Comparison of ENCODE assay signal across 26 mouse cellular contexts in genomic region chr13:101117311-101117710, GRCm38 (mm10).
DNase-seq lines count a peak whose midpoint lies in the region; ATAC-seq and TF ChIP-seq lines count a peak whose summit lies in the region.
"Had no signal": no experiment of that assay in that cellular context is flagged by ENCODE, and none has a peak within 500 bp of the region (broad histone marks: within the 10 kb centered on the region; RNA-seq: fewer than 3 reads in every experiment).

No protein-coding gene starts in this region.

- H3K27me3 ChIP-seq in kidney, postnatal 0 days (ENCODE audit: insufficient read depth, low read length) = no peaks in the 10 kb centered on the region
- H3K27me3 ChIP-seq: intestine, embryonic 15.5 days; limb, embryonic 12.5 days; liver, embryonic 12.5 days; midbrain, embryonic 12.5 days; neural tube, embryonic 15.5 days had no signal

- no peak overlapping the region for H3K27ac ChIP-seq in kidney, postnatal 0 days
- H3K27ac ChIP-seq: embryonic facial prominence, embryonic 10.5 days; hindbrain, embryonic 10.5 days; intestine, embryonic 15.5 days; layer of hippocampus, adult 2 months; limb, embryonic 12.5 days; liver, embryonic 12.5 days; midbrain, embryonic 12.5 days; neural tube, embryonic 15.5 days; stomach, postnatal 0 days had no signal

- H3K36me3 ChIP-seq in kidney, postnatal 0 days (ENCODE audit: insufficient read depth, low read length) = no peaks in the 10 kb centered on the region
- H3K36me3 ChIP-seq: embryonic facial prominence, embryonic 10.5 days; hindbrain, embryonic 10.5 days; intestine, embryonic 15.5 days; limb, embryonic 12.5 days; liver, embryonic 12.5 days; midbrain, embryonic 12.5 days; neural tube, embryonic 15.5 days had no signal

- no peak for ATAC-seq in kidney, postnatal 0 days (replicated peaks; ENCODE audit: low FRiP score, low read depth)
- ATAC-seq: forebrain, embryonic 16.5 days; hindbrain, embryonic 16.5 days; intestine, embryonic 15.5 days; liver, embryonic 12.5 days had no signal

- no peak for DNase-seq in kidney, postnatal 0 days (ENCODE audit: low spot score)
- no peak for DNase-seq in kidney, postnatal 10 days
- DNase-seq in thymus, postnatal 4 days = peak; percentile 25
- DNase-seq in thymus, postnatal 36 days = no peak
- peak; percentile 29 for DNase-seq in MN1 (ENCODE audit: low spot score)
- no peak for DNase-seq in liver
- DNase-seq in cerebellum, adult 18-20 months = no peak
- DNase-seq: cerebellum, adult 9-11 months; gastrocnemius, postnatal 14 days; heart, adult 11 months; kidney, adult 8-10 months; kidney, postnatal 25 days; lung, adult 18-20 months; lung, postnatal 14 days had no signal

- H3K9me3 ChIP-seq in kidney, postnatal 0 days (replicated peaks; ENCODE audit: low read length) = no peaks in the 10 kb centered on the region
- H3K9me3 ChIP-seq: embryonic facial prominence, embryonic 10.5 days; hindbrain, embryonic 10.5 days; intestine, embryonic 15.5 days; limb, embryonic 12.5 days; liver, embryonic 12.5 days; midbrain, embryonic 12.5 days; neural tube, embryonic 15.5 days had no signal

- H3K4me2 ChIP-seq in kidney, postnatal 0 days (ENCODE audit: low read length) = no peak overlapping the region
- H3K4me2 ChIP-seq: heart, embryonic 11.5 days; intestine, embryonic 15.5 days; limb, embryonic 12.5 days; liver, embryonic 12.5 days; midbrain, embryonic 12.5 days; neural tube, embryonic 15.5 days had no signal

- no peak overlapping the region for H3K9ac ChIP-seq in kidney, postnatal 0 days (ENCODE audit: low read depth, low read length)
- H3K9ac ChIP-seq: intestine, embryonic 15.5 days; limb, embryonic 12.5 days; liver, embryonic 12.5 days; midbrain, embryonic 12.5 days; neural tube, embryonic 15.5 days had no signal

- H3K4me3 ChIP-seq in kidney, postnatal 0 days (replicated peaks; ENCODE audit: low read depth, low read length) = no peak overlapping the region
- H3K4me3 ChIP-seq: embryonic facial prominence, embryonic 10.5 days; hindbrain, embryonic 10.5 days; intestine, embryonic 15.5 days; layer of hippocampus, adult 2 months; limb, embryonic 12.5 days; liver, embryonic 12.5 days; midbrain, embryonic 12.5 days; neural tube, embryonic 15.5 days had no signal

- H3K4me1 ChIP-seq in kidney, postnatal 0 days (replicated peaks; ENCODE audit: insufficient read depth, low read length) = no peaks in the 10 kb centered on the region
- H3K4me1 ChIP-seq: embryonic facial prominence, embryonic 10.5 days; hindbrain, embryonic 10.5 days; intestine, embryonic 15.5 days; limb, embryonic 12.5 days; liver, embryonic 12.5 days; midbrain, embryonic 12.5 days; neural tube, embryonic 15.5 days had no signal

- TF ChIP-seq CTCF in kidney, postnatal 0 days (IDR thresholded peaks at IDR 0.05; ENCODE audit: low read depth) = 0 out of 2 replicates have a peak, but pooled peaks have one; percentile 18

- 84% methylated on average over 2 of the region's 2 CpGs for WGBS in kidney, postnatal 0 days

Comparison
In these comparisons a context has a peak if more than half of its experiments do, and no peak if none do; other contexts are left out.
1. DNase-seq: peak in thymus, postnatal 4 days (single experiment) and MN1 (single experiment); none in kidney, postnatal 0 days (single experiment), kidney, postnatal 10 days (single experiment), thymus, postnatal 36 days (0 of 2), liver (single experiment) and cerebellum, adult 18-20 months (0 of 2).